Mouse (Mus musculus): ENCODE measurements around the gene Olfr1245.
"Not testable (repeated sequence)": the region's sequence is repeated elsewhere in the genome, so short reads cannot be mapped to it uniquely, and the experiment has no call there.

Olfr1245 gene

GRCm38 (mm10) chr2:89578347-89578746, at the start of gene Olfr1245:
Olfr1245 (minus strand) TSS chr2:89578447.
- no peak for DNase-seq

- not testable (repeated sequence) for DNase-seq
These were observed 39.9 kb upstream of the Olfr1245 start, which contains the start of gene Olfr1248 for GRCm38 (mm10) chr2:89618145-89618544. Olfr1248 (minus strand) TSS chr2:89618245.

GRCm38 (mm10) chr2:89614030-89614429, 35.8 kb upstream of the Olfr1245 start, which contains the start of gene Olfr1247:
Olfr1247 (minus strand) TSS chr2:89614130.
- no peak for DNase-seq

- DNase-seq: no peak
These were observed 14.8 kb upstream of the Olfr1245 start, which contains the start of gene Olfr1246 for GRCm38 (mm10) chr2:89593057-89593456. Olfr1246 (minus strand) TSS chr2:89593157.

GRCm38 (mm10) chr2:89562706-89563105, 15.5 kb downstream of the Olfr1245 start:
- not testable (repeated sequence) for DNase-seq

- DNase-seq: no peak
These were observed 33.7 kb downstream of the Olfr1245 start for GRCm38 (mm10) chr2:89544516-89544915.

GRCm38 (mm10) chr2:89539923-89540322, 38.3 kb downstream of the Olfr1245 start:
- peak in 1 of 2 experiments; percentile 1 for DNase-seq

GRCm38 (mm10) chr2:89531387-89531786, 46.9 kb downstream of the Olfr1245 start, which contains the start of gene Olfr1243:
Olfr1243 (minus strand) TSS chr2:89531487.
- no peak for DNase-seq

Data from cerebellum, postnatal 10 days (tissue).